Mouse (Mus musculus) cerebellum, postnatal 10 days (tissue): Measurements from ENCODE around the gene Alox12e.

ENCODE experiments used
- DNase-seq, 2 experiments: peaks; one replicate each; pipeline ENCODE4 v3.0.0; 2021; ENCODE audit warnings: mixed read lengths in 2 of 2

The Alox12e gene

GRCm38 (mm10) chr11:70283666-70284065 is 38.8 kb downstream of the Alox12e start:
- DNase-seq: no peak

GRCm38 (mm10) chr11:70280441-70280840 is 42.0 kb downstream of the Alox12e start:
- peak; percentile 33 to 34 for DNase-seq

GRCm38 (mm10) chr11:70278961-70279360 is 43.5 kb downstream of the Alox12e start:
- peak; percentile 81 to 85 for DNase-seq

- no peak for DNase-seq
Measured at GRCm38 (mm10) chr11:70271641-70272040, 50.8 kb downstream of the Alox12e start.

GRCm38 (mm10) chr11:70266405-70266804 is 56.0 kb downstream of the Alox12e start:
- DNase-seq: peak; percentile 38 to 64

GRCm38 (mm10) chr11:70265819-70266218 is 56.6 kb downstream of the Alox12e start:
- peak in 1 of 2 experiments; percentile 24 for DNase-seq
